Mouse (Mus musculus) embryonic facial prominence, embryonic 15.5 days (tissue): ENCODE measurements around the gene Dpf3. TPM values are rescaled to one million over a fixed set of nuclear protein-coding genes. Genes with fewer than 3 reads are reported as not detected.

Experiments used
- ATAC-seq: fragments of 200-750 bp; cut with Nextera tagmentation; 2 replicates; pipeline ENCODE4 v1.8.0; 2017; ENCODE audit warnings: low read depth, moderate TSS enrichment; ENCODE audit not compliant: insufficient number of reproducible peaks, low FRiP score, low TSS enrichment
- H3K27ac ChIP-seq: fragments of 300-500 bp; sonication (generic); replicated peaks from 2 replicates; pipeline ENCODE4 v1.5.1; 2015; ENCODE audit warnings: mild to moderate bottlenecking, inconsistent platforms
- H3K27me3 ChIP-seq: fragments of 300-500 bp; sonication (generic); 2 replicates; pipeline ENCODE4 v1.6.1; 2015; ENCODE audit warnings: inconsistent platforms
- H3K36me3 ChIP-seq: fragments of 300-500 bp; sonication (generic); 2 replicates; pipeline ENCODE4 v1.6.1; 2015; ENCODE audit warnings: mild to moderate bottlenecking, inconsistent platforms
- H3K4me1 ChIP-seq: fragments of 300-500 bp; sonication (generic); 2 replicates; pipeline ENCODE4 v1.6.1; 2015; ENCODE audit warnings: inconsistent platforms
- H3K4me2 ChIP-seq: fragments of 300-500 bp; sonication (generic); replicated peaks from 2 replicates; pipeline ENCODE4 v1.6.1; 2015; ENCODE audit warnings: mild to moderate bottlenecking, inconsistent platforms
- H3K4me3 ChIP-seq: fragments of 300-500 bp; sonication (generic); replicated peaks from 2 replicates; pipeline ENCODE4 v1.5.1; 2015; ENCODE audit warnings: mild to moderate bottlenecking, inconsistent platforms
- H3K9ac ChIP-seq: fragments of 300-500 bp; sonication (generic); 2 replicates; pipeline ENCODE4 v1.6.1; 2015; ENCODE audit warnings: inconsistent platforms
- H3K9me3 ChIP-seq: fragments of 300-500 bp; sonication (generic); replicated peaks from 2 replicates; pipeline ENCODE4 v1.6.1; 2016; ENCODE audit warnings: inconsistent platforms
- WGBS: fragments of 180-500 bp; shearing (Covaris S2); methylation state at CpG from one replicate; pipeline ENCODE4 v1.1.7; 2015; 5-methylcytosine and 5-hydroxymethylcytosine counted together
- polyA plus RNA-seq: library from polyadenylated mRNA; unstranded; fragments of >200 nt; fragmentation: Nextera tagmentation; extraction: Ambion mirVana; gene quantifications from 2 replicates; pipeline ENCODE4 v1.2.1, GENCODE M21; 2015

Dpf3 gene
- polyA plus RNA-seq, 1 experiment from 2014 or later: 4.6 TPM

DNA sequence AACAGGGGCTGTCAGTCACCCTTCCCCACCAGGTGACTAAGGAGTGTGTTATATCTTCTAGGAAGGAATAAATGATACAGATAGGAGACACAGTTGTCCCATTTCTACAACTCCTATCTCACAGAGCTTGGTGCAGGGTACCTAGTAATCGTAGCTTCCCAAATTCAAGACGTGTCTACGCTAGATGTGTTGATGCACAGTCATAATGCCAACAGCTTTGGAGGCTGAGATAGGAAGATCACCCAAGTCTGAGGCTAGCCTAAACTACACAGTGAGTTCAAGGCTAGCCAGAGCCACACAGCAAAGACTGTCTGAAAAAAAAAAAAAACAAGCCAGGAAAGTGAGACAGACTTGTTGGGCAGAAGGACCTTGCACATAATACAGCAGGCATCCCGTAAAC, 54.1 kb downstream of the Dpf3 start:
- no peaks in the 10 kb centered on the region for H3K36me3 ChIP-seq
- H3K4me3 ChIP-seq: no peak overlapping the region
- H3K9me3 ChIP-seq: no peaks in the 10 kb centered on the region
- H3K4me1 ChIP-seq: no peaks in the 10 kb centered on the region
- no peak overlapping the region for H3K27ac ChIP-seq
- no peak overlapping the region for H3K4me2 ChIP-seq
- 92% methylated on average over 4 of the region's 4 CpGs for WGBS
- H3K9ac ChIP-seq: no peak overlapping the region
- ATAC-seq: no peak
- H3K27me3 ChIP-seq: no peaks in the 10 kb centered on the region

- no peaks in the 10 kb centered on the region for H3K9me3 ChIP-seq
- 0 out of 2 replicates have a peak, but pooled peaks cover 4% of the 10 kb centered on the region for H3K4me1 ChIP-seq
- no peak overlapping the region for H3K4me3 ChIP-seq
- H3K27ac ChIP-seq: no peak overlapping the region
- no peaks in the 10 kb centered on the region for H3K36me3 ChIP-seq
- H3K4me2 ChIP-seq: no peak overlapping the region
- WGBS: 93% methylated on average over 5 of the region's 5 CpGs
- H3K27me3 ChIP-seq: no peaks in the 10 kb centered on the region
- ATAC-seq: no peak
- no peak overlapping the region for H3K9ac ChIP-seq
Measured at GRCm38 (mm10) chr12:83430207-83430606, 57.3 kb downstream of the Dpf3 start.

DNA sequence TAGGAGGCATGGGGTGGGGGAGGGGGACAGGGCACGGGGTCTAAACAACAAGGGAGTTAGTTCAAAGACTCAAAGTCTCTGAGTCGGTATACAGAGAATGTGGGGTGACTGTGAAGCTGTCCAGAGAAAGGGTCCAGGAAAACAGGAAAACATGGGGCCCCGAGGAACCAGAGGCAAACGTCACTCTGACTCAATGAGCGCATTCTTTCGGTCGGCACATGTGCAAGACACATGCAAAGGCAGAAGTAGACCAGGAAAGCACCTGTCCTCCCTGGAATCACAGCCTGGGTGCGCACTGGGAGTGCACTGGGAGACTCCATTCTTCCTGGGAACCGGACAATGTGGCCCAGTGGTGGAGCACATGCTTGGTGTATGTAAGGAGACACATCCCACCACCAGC, 59.5 kb downstream of the Dpf3 start:
- WGBS: 37% methylated on average over 9 of the region's 9 CpGs
- no peaks in the 10 kb centered on the region for H3K36me3 ChIP-seq
- H3K9me3 ChIP-seq: no peaks in the 10 kb centered on the region
- H3K27ac ChIP-seq: no peak overlapping the region
- no peaks in the 10 kb centered on the region for H3K27me3 ChIP-seq
- H3K4me1 ChIP-seq: peaks cover 6% of the 10 kb centered on the region; the same call in 1 of the 2 replicates
- no peak overlapping the region for H3K4me3 ChIP-seq
- no peak overlapping the region for H3K4me2 ChIP-seq
- no peak overlapping the region for H3K9ac ChIP-seq
- ATAC-seq: no peak

- H3K27me3 ChIP-seq: no peaks in the 10 kb centered on the region
- no peaks in the 10 kb centered on the region for H3K9me3 ChIP-seq
- peaks cover 6% of the 10 kb centered on the region; the same call in 1 of the 2 replicates for H3K4me1 ChIP-seq
- no peaks in the 10 kb centered on the region for H3K36me3 ChIP-seq
- H3K4me2 ChIP-seq: no peak overlapping the region
- H3K9ac ChIP-seq: no peak overlapping the region
- H3K4me3 ChIP-seq: no peak overlapping the region
- 57% methylated on average over 4 of the region's 4 CpGs for WGBS
- ATAC-seq: no peak
- H3K27ac ChIP-seq: no peak overlapping the region
Measured at GRCm38 (mm10) chr12:83427601-83428000, 59.9 kb downstream of the Dpf3 start.

DNA sequence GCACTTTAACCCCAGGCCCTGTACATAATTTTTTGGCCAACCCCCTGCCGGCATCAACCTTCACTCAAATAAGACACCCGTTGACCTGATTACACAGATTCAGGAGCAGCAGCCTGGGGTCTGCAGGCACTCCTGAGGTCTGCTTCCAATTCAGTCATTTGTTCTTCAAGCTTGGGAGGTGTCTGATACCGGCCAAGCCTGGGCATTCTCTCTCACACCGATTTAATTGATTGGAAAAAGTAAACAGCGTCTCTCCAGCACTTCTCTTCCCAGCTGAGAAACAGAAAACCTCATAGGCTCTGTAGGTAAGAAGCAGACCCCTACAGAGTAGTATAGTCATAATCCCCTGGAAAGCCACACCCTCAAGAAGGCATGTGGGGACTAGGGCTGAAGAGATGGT, 61.2 kb downstream of the Dpf3 start:
- H3K27me3 ChIP-seq: no peaks in the 10 kb centered on the region
- ATAC-seq: no peak
- no peak overlapping the region for H3K4me2 ChIP-seq
- no peaks in the 10 kb centered on the region for H3K9me3 ChIP-seq
- no peaks in the 10 kb centered on the region for H3K36me3 ChIP-seq
- no peak overlapping the region for H3K9ac ChIP-seq
- H3K27ac ChIP-seq: no peak overlapping the region
- 63% methylated on average over 5 of the region's 5 CpGs for WGBS
- peaks cover 6% of the 10 kb centered on the region; the same call in 1 of the 2 replicates for H3K4me1 ChIP-seq
- H3K4me3 ChIP-seq: no peak overlapping the region

GRCm38 (mm10) chr12:83425736-83426135, 61.8 kb downstream of the Dpf3 start:
- no peaks in the 10 kb centered on the region for H3K9me3 ChIP-seq
- ATAC-seq: no peak
- H3K4me3 ChIP-seq: no peak overlapping the region
- H3K4me2 ChIP-seq: no peak overlapping the region
- no peaks in the 10 kb centered on the region for H3K36me3 ChIP-seq
- no peak overlapping the region for H3K27ac ChIP-seq
- H3K4me1 ChIP-seq: peaks cover 6% of the 10 kb centered on the region; the same call in 1 of the 2 replicates
- WGBS: 75% methylated on average over 7 of the region's 7 CpGs
- H3K27me3 ChIP-seq: no peaks in the 10 kb centered on the region
- H3K9ac ChIP-seq: no peak overlapping the region

DNA sequence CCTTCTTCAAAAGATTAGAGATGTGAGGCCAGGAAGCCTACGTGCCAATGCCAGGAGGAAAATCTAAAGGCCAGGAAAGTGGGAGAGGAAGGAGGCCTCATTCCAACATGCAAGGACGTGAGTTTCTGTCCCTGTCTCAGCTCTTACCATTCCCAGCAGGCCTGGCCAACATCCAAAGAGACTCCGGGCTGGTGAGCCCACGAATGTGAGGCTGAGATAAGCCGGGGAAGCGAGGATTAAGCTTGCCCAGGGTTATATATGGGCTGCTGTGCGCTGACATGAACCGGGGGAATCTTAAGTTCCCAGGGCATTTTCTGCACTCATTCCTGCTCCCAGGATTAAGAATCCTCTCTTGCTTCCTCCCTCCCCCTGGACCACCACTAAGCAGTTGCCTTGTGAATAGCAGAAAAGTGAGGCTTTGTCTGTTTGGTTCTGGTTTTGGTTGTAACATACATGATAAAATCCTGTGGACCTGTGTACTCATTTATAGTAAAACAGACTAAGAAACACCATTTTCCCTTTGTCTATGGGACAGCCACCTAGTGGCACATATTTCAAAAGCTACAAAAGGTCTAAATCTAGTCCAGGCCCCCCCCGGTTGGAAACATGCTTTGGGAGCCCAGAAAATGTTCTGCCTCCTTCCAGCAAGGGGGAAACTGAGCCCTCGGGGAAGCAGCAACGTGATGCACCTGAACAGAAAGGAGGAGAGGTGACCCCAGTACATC, 62.6 kb downstream of the Dpf3 start:
- Histone ChIP-seq H3K36me3 (no peaks in the 10 kb centered on the region), H3K27me3 (no peaks in the 10 kb centered on the region), H3K9me3 (no peaks in the 10 kb centered on the region), H3K27ac (no peak overlapping the region), H3K4me1 (peaks cover 6% of the 10 kb centered on the region; the same call in 1 of the 2 replicates), H3K4me2 (no peak overlapping the region), H3K9ac (no peak overlapping the region), H3K4me3 (no peak overlapping the region)
- 50% methylated on average over 11 of the region's 11 CpGs for WGBS
- ATAC-seq: no peak

DNA sequence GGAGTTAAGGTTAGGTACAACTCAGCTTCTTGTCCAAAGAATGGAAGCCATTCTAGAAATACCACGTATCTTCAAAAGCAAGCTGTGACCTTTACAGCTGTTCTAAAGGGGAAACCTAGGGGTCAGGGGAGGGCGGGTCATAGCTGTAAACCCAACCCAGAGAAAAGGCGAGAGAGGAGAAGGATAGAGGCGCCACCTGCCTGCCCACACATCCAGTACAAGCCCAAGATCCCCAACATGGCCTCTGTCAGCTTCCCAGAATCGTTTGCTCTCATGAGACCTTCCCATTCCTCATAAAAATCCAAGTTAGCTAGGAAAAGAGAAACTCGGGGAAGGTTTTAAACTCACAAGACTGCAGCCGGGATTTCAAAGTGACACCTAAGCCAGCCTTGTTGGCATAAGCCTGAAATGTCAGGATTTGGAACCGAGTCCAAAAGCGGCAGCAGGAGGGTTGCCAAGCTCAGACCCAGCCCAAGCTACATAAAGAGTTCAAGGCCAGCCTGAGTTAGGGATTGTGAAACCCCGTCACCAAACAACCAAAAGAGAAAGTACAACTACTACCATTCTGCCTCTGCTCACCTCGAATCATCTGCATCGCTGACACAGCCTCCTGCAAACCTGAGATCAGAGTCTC, 63.3 kb downstream of the Dpf3 start:
- no peak overlapping the region for H3K27ac ChIP-seq
- 71% methylated on average over 12 of the region's 12 CpGs for WGBS

DNA sequence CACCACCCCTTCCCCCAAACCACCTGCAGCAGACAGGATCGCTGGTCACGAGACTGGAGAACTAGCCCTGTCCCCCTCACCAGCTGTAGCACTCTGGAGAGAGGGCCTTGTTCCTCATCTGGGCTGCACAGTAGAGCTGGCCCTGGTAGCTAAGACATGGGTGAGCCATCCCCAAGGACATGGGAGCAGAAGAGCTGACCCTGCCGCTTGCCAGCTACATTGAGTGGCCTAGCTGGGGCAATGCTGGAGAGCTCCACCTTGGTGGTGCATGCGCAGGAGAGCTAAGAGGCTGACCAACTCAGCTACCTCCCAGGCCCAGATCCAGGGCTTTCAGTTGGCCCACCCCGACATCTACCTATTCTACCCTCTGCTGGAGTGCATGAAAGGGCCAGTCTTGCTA, 67.2 kb downstream of the Dpf3 start:
- 84% methylated on average over 5 of the region's 5 CpGs for WGBS
- no peak for ATAC-seq
- no peak overlapping the region for H3K27ac ChIP-seq

More for the DNA sequence above, 63.3 kb downstream of the Dpf3 start:
- no peaks in the 10 kb centered on the region for H3K9me3 ChIP-seq
- no peak for ATAC-seq
- no peaks in the 10 kb centered on the region for H3K27me3 ChIP-seq
- H3K9ac ChIP-seq: no peak overlapping the region
- H3K4me1 ChIP-seq: peaks cover 6% of the 10 kb centered on the region; the same call in 1 of the 2 replicates
- H3K36me3 ChIP-seq: no peaks in the 10 kb centered on the region
- H3K4me3 ChIP-seq: no peak overlapping the region
- no peak overlapping the region for H3K4me2 ChIP-seq

DNA sequence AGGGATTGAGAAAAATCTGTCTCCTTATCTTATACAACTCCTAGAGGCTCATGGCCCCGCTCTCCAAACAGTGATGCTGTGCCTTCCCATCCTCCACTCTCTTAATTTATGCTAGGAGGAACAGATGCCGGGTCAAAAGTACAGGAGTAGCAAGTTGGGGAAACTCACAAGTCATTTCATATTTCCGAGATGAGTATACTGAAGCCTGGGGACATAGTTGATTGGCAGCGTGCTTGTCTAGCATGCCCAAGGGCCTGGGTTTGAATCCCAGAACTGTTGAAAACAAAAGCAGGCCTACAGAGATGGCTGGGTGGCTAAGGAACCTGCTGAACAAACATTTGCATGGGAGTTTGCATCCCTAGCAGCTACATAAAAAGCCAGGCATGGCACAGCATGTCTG, 72.3 kb downstream of the Dpf3 start:
- Histone ChIP-seq H3K36me3 (no peaks in the 10 kb centered on the region), H3K9ac (no peak overlapping the region), H3K27ac (no peak overlapping the region), H3K4me1 (peaks cover 17% of the 10 kb centered on the region; the same call in 1 of the 2 replicates), H3K4me2 (no peak overlapping the region), H3K4me3 (no peak overlapping the region), H3K27me3 (no peaks in the 10 kb centered on the region), H3K9me3 (no peaks in the 10 kb centered on the region)
- 68% methylated on average over 4 of the region's 4 CpGs for WGBS
- no peak for ATAC-seq

More for the DNA sequence above, 67.2 kb downstream of the Dpf3 start:
- Histone ChIP-seq H3K4me3 (no peak overlapping the region), H3K36me3 (no peaks in the 10 kb centered on the region), H3K27me3 (no peaks in the 10 kb centered on the region), H3K9me3 (no peaks in the 10 kb centered on the region), H3K4me1 (peaks cover 3% of the 10 kb centered on the region; the same call in 1 of the 2 replicates), H3K9ac (no peak overlapping the region), H3K4me2 (no peak overlapping the region)

DNA sequence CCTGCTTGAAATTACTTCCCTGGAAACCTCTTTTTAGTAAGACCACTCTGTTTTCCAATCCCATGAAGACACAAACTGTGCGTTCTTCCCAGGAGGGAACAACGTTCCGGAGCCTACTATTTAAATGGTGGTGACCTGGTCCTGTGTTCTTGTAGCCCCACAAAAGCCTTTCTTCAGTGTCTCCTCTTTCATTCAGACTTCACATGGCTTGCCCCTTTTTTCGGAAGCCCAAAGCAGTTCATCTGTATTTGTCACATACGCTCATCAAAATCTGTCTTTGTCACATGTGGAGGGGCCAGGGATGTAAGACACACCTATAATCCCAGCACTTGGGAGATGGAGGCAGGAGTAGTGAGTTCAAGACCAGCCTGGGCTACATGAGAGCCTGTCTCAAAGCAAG, 73.8 kb downstream of the Dpf3 start:
- H3K9ac ChIP-seq: no peak overlapping the region
- ATAC-seq: no peak
- WGBS: 92% methylated on average over 5 of the region's 5 CpGs
- H3K27ac ChIP-seq: no peak overlapping the region
- no peaks in the 10 kb centered on the region for H3K36me3 ChIP-seq
- no peak overlapping the region for H3K4me2 ChIP-seq
- no peaks in the 10 kb centered on the region for H3K9me3 ChIP-seq
- peaks cover 17% of the 10 kb centered on the region; the same call in 1 of the 2 replicates for H3K4me1 ChIP-seq
- H3K4me3 ChIP-seq: no peak overlapping the region
- no peaks in the 10 kb centered on the region for H3K27me3 ChIP-seq
